Mouse (Mus musculus) CH12.LX (cell line): ENCODE data around the gene Tecrl. TPM values are rescaled to one million over a fixed set of nuclear protein-coding genes. Genes with fewer than 3 reads are reported as not detected.

ENCODE experiments used
- DNase-seq: peaks from one replicate; pipeline ENCODE4 v3.0.0-alpha.2; 2013; ENCODE audit errors: extremely low read depth
- H3K27ac ChIP-seq: 2 replicates; pipeline ENCODE4 v1.5.1; 2012; ENCODE audit warnings: low read depth, mild to moderate bottlenecking, control low read depth, moderate library complexity; ENCODE audit not compliant: insufficient read depth
- H3K27me3 ChIP-seq: replicated peaks from 2 replicates; pipeline ENCODE3; 2012; ENCODE audit warnings: inconsistent platforms
- H3K36me3 ChIP-seq, 2 experiments: replicated peaks in 1 of 2; 2 replicates each; pipeline versions ENCODE3 to v1.6.1; 2012; ENCODE audit warnings: inconsistent platforms in 1 of 2, low read length in 1 of 2, mild to moderate bottlenecking in 1 of 2, mixed read lengths in 1 of 2, moderate library complexity in 1 of 2; ENCODE audit not compliant: control insufficient read depth in 1 of 2, insufficient read depth in 1 of 2
- H3K4me1 ChIP-seq, 2 experiments: 2 replicates each; pipeline ENCODE4 v1.6.1; 2012; ENCODE audit warnings: inconsistent platforms in 1 of 2, moderate library complexity in 1 of 2; ENCODE audit not compliant: insufficient read depth in 2 of 2, control insufficient read depth in 1 of 2
- H3K4me2 ChIP-seq: 2 replicates; pipeline ENCODE4 v1.6.1; 2012; ENCODE audit warnings: low read depth, mild to moderate bottlenecking, control low read depth; ENCODE audit not compliant: poor library complexity, insufficient read depth, severe bottlenecking
- H3K4me3 ChIP-seq, 3 experiments: fragments of 150-350 bp in 1 of 3; sonication (generic) in 1 of 3; replicated peaks in 1 of 3; 2 replicates each; pipeline versions ENCODE3 to v1.5.1; 2011 to 2012; ENCODE audit warnings: low read depth in 2 of 3, low read length in 2 of 3, mild to moderate bottlenecking in 2 of 3, moderate library complexity in 2 of 3, control low read depth in 1 of 3, improper control_type of control experiment in 1 of 3, inconsistent platforms in 1 of 3, mixed read lengths in 1 of 3; ENCODE audit not compliant: poor library complexity in 1 of 3
- H3K79me2 ChIP-seq: replicated peaks from 2 replicates; pipeline ENCODE4 v1.6.1; 2012; ENCODE audit warnings: mild to moderate bottlenecking, moderate library complexity; ENCODE audit not compliant: control insufficient read depth, poor library complexity, insufficient read depth, severe bottlenecking; ENCODE audit errors: extremely low read depth
- H3K9ac ChIP-seq: 2 replicates; pipeline ENCODE4 v1.6.1; 2012; ENCODE audit warnings: low read depth, mild to moderate bottlenecking, control low read depth, moderate library complexity; ENCODE audit not compliant: insufficient read depth
- H3K9me3 ChIP-seq: replicated peaks from 2 replicates; pipeline ENCODE3; 2012; ENCODE audit warnings: low read length, inconsistent platforms, mixed read lengths
- BHLHE40 ChIP-seq: IDR thresholded peaks from 2 replicates; pipeline ENCODE4 v1.6.1; 2011; ENCODE audit warnings: mild to moderate bottlenecking, low read depth, low read length, improper control_type of control experiment
- CHD1 ChIP-seq: IDR thresholded peaks from 2 replicates; pipeline ENCODE4 v1.6.1; 2012; ENCODE audit warnings: low read depth, low read length, improper control_type of control experiment, inconsistent platforms
- CTCF ChIP-seq, 2 experiments: IDR thresholded peaks in 1 of 2; conservative IDR thresholded peaks in 1 of 2; 2 replicates each; pipeline ENCODE4 v1.5.1; 2011 to 2012; ENCODE audit warnings: low read depth in 2 of 2, low read length in 2 of 2, improper control_type of control experiment in 1 of 2, inconsistent platforms in 1 of 2, mild to moderate bottlenecking in 1 of 2, moderate library complexity in 1 of 2
- ELF1 ChIP-seq: IDR thresholded peaks from 2 replicates; pipeline ENCODE4 v1.6.1; 2014; ENCODE audit warnings: low read depth, mild to moderate bottlenecking, inconsistent platforms, low read length, improper control_type of control experiment
- ETS1 ChIP-seq: conservative IDR thresholded peaks from 2 replicates; pipeline ENCODE4 v1.6.1; 2012; ENCODE audit warnings: low read depth, mild to moderate bottlenecking, inconsistent platforms, low read length, improper control_type of control experiment, moderate library complexity
- GABPA ChIP-seq: IDR thresholded peaks from 2 replicates; pipeline ENCODE4 v1.6.1; 2012; ENCODE audit warnings: low read depth, low read length, improper control_type of control experiment, inconsistent platforms; ENCODE audit not compliant: insufficient replicate concordance
- HCFC1 ChIP-seq: IDR thresholded peaks from 2 replicates; pipeline ENCODE4 v1.6.1; 2012; ENCODE audit warnings: low read depth, mild to moderate bottlenecking, inconsistent platforms, low read length, improper control_type of control experiment
- IRF4 ChIP-seq: IDR thresholded peaks from 2 replicates; pipeline ENCODE4 v1.6.1; 2014; ENCODE audit warnings: low read depth, mild to moderate bottlenecking, inconsistent platforms, low read length, improper control_type of control experiment
- JUN ChIP-seq: IDR thresholded peaks from 2 replicates; pipeline ENCODE4 v1.6.1; 2011; ENCODE audit warnings: low read depth, mild to moderate bottlenecking, low read length, improper control_type of control experiment, moderate library complexity; ENCODE audit not compliant: insufficient read depth
- JUND ChIP-seq: conservative IDR thresholded peaks from 2 replicates; pipeline ENCODE4 v1.6.1; 2011; ENCODE audit warnings: low read depth, low read length, improper control_type of control experiment
- MAFK ChIP-seq: IDR thresholded peaks from 2 replicates; pipeline ENCODE4 v1.6.1; 2011; ENCODE audit warnings: low read length, improper control_type of control experiment; ENCODE audit not compliant: insufficient replicate concordance
- MAZ ChIP-seq: IDR thresholded peaks from 2 replicates; pipeline ENCODE4 v1.6.1; 2012; ENCODE audit warnings: low read depth, mild to moderate bottlenecking, inconsistent platforms, low read length, improper control_type of control experiment, moderate library complexity
- MEF2A ChIP-seq: IDR thresholded peaks from 2 replicates; pipeline ENCODE4 v1.6.1; 2014; ENCODE audit warnings: low read depth, mild to moderate bottlenecking, inconsistent platforms, low read length, improper control_type of control experiment, borderline replicate concordance
- MXI1 ChIP-seq: IDR thresholded peaks from 2 replicates; pipeline ENCODE4 v1.6.1; 2011; ENCODE audit warnings: mild to moderate bottlenecking, low read depth, low read length, improper control_type of control experiment
- NRF1 ChIP-seq: IDR thresholded peaks from 2 replicates; pipeline ENCODE4 v1.6.1; 2014; ENCODE audit warnings: low read depth, mild to moderate bottlenecking, inconsistent platforms, low read length, improper control_type of control experiment, moderate library complexity
- PAX5 ChIP-seq: IDR thresholded peaks from 2 replicates; pipeline ENCODE4 v1.6.1; 2012; ENCODE audit warnings: low read length, inconsistent platforms, mixed read lengths
- POLR2A ChIP-seq: IDR thresholded peaks from 2 replicates; pipeline ENCODE4 v1.6.1; 2011; ENCODE audit warnings: low read depth, mild to moderate bottlenecking, improper control_type of control experiment, low read length
- POLR2AphosphoS2 ChIP-seq: IDR thresholded peaks from 2 replicates; pipeline ENCODE4 v1.6.1; 2011; ENCODE audit warnings: low read depth, low read length, improper control_type of control experiment
- SMC3 ChIP-seq: IDR thresholded peaks from 2 replicates; pipeline ENCODE4 v1.6.1; 2011; ENCODE audit warnings: low read depth, low read length, improper control_type of control experiment
- TBP ChIP-seq: conservative IDR thresholded peaks from 2 replicates; pipeline ENCODE4 v1.6.1; 2011; ENCODE audit warnings: low read depth, low read length, improper control_type of control experiment
- TCF12 ChIP-seq: IDR thresholded peaks from 2 replicates; pipeline ENCODE4 v1.6.1; 2014; ENCODE audit warnings: low read depth, mild to moderate bottlenecking, inconsistent platforms, low read length, improper control_type of control experiment
- UBTF ChIP-seq: IDR thresholded peaks from 2 replicates; pipeline ENCODE4 v1.6.1; 2012; ENCODE audit warnings: low read depth, mild to moderate bottlenecking, inconsistent platforms, low read length, improper control_type of control experiment, moderate library complexity
- USF1 ChIP-seq: IDR thresholded peaks from 2 replicates; pipeline ENCODE4 v1.6.1; 2014; ENCODE audit warnings: low read depth, mild to moderate bottlenecking, inconsistent platforms, low read length, improper control_type of control experiment
- USF2 ChIP-seq: conservative IDR thresholded peaks from 2 replicates; pipeline ENCODE4 v1.6.1; 2011; ENCODE audit warnings: low read depth, low read length, improper control_type of control experiment
- ZC3H11A ChIP-seq: IDR thresholded peaks from 2 replicates; pipeline ENCODE4 v1.6.1; 2012; ENCODE audit warnings: low read depth, mild to moderate bottlenecking, inconsistent platforms, low read length, improper control_type of control experiment
- ZKSCAN1 ChIP-seq: IDR thresholded peaks from 2 replicates; pipeline ENCODE4 v1.6.1; 2012; ENCODE audit warnings: low read depth, inconsistent platforms, low read length, improper control_type of control experiment, borderline replicate concordance
- ZMIZ1 ChIP-seq: IDR thresholded peaks from 2 replicates; pipeline ENCODE4 v1.6.1; 2012; ENCODE audit warnings: low read depth, mild to moderate bottlenecking, inconsistent platforms, low read length, improper control_type of control experiment
- ZNF384 ChIP-seq: IDR thresholded peaks from 2 replicates; pipeline ENCODE4 v1.6.1; 2012; ENCODE audit warnings: low read depth, low read length, improper control_type of control experiment, inconsistent platforms
- dilution Hi-C: fragments of 300-500 bp; cut with MboI; formaldehyde crosslinking; loops from 2 replicates; pipeline ENCODE4 v1.14.3; 2020; ENCODE audit warnings: low sequenced_read_pairs; ENCODE audit not compliant: extremely low pct_unique_long_range_greater_than_20kb, extremely low pct_ligation_motif_present
- in situ Hi-C: fragments of 300-500 bp; cut with MboI; formaldehyde crosslinking; loops from 3 replicates; pipeline ENCODE4 v1.14.3; 2019; ENCODE audit warnings: low sequenced_read_pairs, low pct_ligation_motif_present, low pct_unique_long_range_greater_than_20kb, mixed read lengths
- polyA plus RNA-seq: library from polyadenylated mRNA; unstranded; fragments of >175 nt; gene quantifications from 2 replicates; pipeline ENCODE4 v1.2.1, GENCODE M21; 2012; ENCODE audit warnings: low read depth; ENCODE audit not compliant: insufficient read length
- total RNA-seq, 2 experiments: library from RNA; depleted of rRNA; stranded (reverse); fragments of 300-350 nt in 1 of 2; fragments of >200 nt in 1 of 2; gene quantifications; 2 replicates each; pipeline ENCODE4 v1.2.3; 2012 to 2014

Tecrl gene
- total RNA-seq (2012; rRNA removed) (not detected in 2 replicates), total RNA-seq (2014; rRNA removed) (not detected in 2 replicates), polyA plus RNA-seq (not detected in 2 replicates)

DNA sequence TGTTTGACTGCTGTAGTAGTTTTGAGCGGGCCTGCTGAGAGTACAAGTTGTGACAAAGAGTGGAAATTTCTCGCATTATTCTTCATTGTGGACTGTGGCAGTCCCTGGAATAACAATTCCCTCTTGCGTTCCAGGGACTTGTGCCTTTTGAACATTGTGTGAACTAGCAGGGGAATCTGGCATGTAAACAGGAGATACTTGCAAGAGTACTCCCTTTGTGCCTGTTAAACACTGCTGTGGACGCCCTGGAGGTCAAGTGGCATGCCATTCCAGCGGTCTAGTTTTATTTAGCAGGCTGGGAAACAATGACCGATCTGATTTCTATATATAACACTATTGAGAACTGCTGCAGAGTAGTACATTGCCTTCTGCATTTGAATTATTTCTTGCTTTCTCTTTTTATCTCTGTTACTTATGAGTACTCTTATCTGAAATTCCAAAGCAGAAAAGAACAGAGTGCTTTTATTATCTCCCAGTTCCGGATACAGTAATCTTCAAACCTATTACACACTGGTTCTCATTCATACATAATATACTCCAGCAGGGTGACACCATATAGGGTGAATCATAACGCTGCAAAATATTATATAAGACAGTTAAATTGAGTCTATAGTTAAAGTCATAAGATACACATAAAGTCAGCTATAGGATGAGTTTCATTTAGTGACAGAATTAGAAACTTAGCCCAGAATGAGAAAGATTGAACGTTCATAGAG lies at the start of gene Tecrl:
Tecrl (minus strand) TSS at position 350 of the 716 bp plus-strand sequence.
- peaks cover 13% of the 10 kb centered on the region for H3K9me3 ChIP-seq
- no peak within 1 kb of the TSS for H3K4me3 ChIP-seq
- in situ Hi-C loops (no loop called here), dilution Hi-C loops (no loop called here)
- H3K36me3 ChIP-seq: no peaks in the 10 kb centered on the region
- no peaks in the 10 kb centered on the region for H3K79me2 ChIP-seq
- no peak within 1 kb of the TSS for H3K27ac ChIP-seq
- no peaks in the 10 kb centered on the region for H3K27me3 ChIP-seq
- H3K4me2 ChIP-seq: no peak within 1 kb of the TSS
- no peaks in the 10 kb centered on the region for H3K4me1 ChIP-seq
- H3K9ac ChIP-seq: no peak within 1 kb of the TSS
- no peak for DNase-seq
- TF ChIP-seq ETS1 (no peak), NRF1 (no peak), SMC3 (no peak), USF2 (no peak), POLR2AphosphoS2 (no peak), MAZ (no peak), JUND (no peak), HCFC1 (no peak), UBTF (no peak), ZC3H11A (no peak), ELF1 (no peak), IRF4 (no peak), GABPA (no peak), ZMIZ1 (no peak), USF1 (no peak), POLR2A (no peak), CTCF (conservative IDR thresholded peaks at IDR 0.05 in 1 of 2, IDR thresholded peaks at IDR 0.05 in 1 of 2; ENCODE audit: low read depth in 2 of 2, low read length in 2 of 2) (no peak), ZNF384 (no peak)

DNA sequence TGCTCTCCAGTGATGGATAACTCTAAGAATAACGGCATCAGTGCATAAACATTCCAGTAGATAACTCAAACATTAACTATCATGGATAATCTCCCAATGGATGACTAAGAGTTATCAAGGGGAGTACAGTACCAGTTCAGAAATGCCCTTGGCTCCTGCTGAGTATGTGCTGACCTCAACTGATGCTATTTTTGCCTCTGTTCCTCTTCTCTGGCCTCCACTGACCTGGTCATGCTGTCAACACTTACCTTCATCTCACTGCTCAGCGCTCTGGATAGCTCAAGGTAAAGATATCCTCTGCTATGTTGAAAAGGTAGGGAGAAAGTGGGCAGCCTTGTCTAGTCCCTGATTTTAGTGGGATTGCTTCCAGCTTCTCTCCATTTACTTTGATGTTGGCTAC lies 30.0 kb upstream of the Tecrl start:
- dilution Hi-C loops (no loop called here), in situ Hi-C loops (no loop called here)
- no peak overlapping the region for H3K9ac ChIP-seq

More for the DNA sequence above, 30.0 kb upstream of the Tecrl start:
- H3K9me3 ChIP-seq: peaks cover 17% of the 10 kb centered on the region
- no peak overlapping the region for H3K4me3 ChIP-seq
- H3K4me2 ChIP-seq: no peak overlapping the region
- DNase-seq: no peak
- H3K79me2 ChIP-seq: no peaks in the 10 kb centered on the region
- no peak for TF ChIP-seq NRF1
- no peak for TF ChIP-seq MAZ
- TF ChIP-seq JUN: no peak
- TF ChIP-seq ETS1: no peak
- no peak for TF ChIP-seq TBP
- TF ChIP-seq CHD1: no peak
- TF ChIP-seq USF2: no peak
- no peak for TF ChIP-seq POLR2AphosphoS2
- TF ChIP-seq TCF12: no peak
- TF ChIP-seq MXI1: no peak
- no peak for TF ChIP-seq HCFC1
- TF ChIP-seq ELF1: no peak
- no peak for TF ChIP-seq MEF2A
- TF ChIP-seq JUND: no peak
- no peak for TF ChIP-seq ZNF384
- no peak for TF ChIP-seq USF1
- no peak for TF ChIP-seq ZKSCAN1
- no peak for TF ChIP-seq MAFK
- no peak for TF ChIP-seq BHLHE40
- TF ChIP-seq PAX5: no peak
- no peak overlapping the region for H3K27ac ChIP-seq
- no peaks in the 10 kb centered on the region for H3K27me3 ChIP-seq
- no peaks in the 10 kb centered on the region for H3K4me1 ChIP-seq
- no peaks in the 10 kb centered on the region for H3K36me3 ChIP-seq
